Mouse (Mus musculus) yolk sac, embryonic 10.5 days (tissue): ENCODE measurements around the gene Arrdc5.
A peak's percentile ranks its signal among the peaks of the same experiment; 100 is the strongest.

ENCODE experiments used
- DNase-seq: peaks from one replicate; pipeline ENCODE4 v3.0.0-alpha.2; 2017; ENCODE audit warnings: low spot score

Arrdc5 gene

DNA sequence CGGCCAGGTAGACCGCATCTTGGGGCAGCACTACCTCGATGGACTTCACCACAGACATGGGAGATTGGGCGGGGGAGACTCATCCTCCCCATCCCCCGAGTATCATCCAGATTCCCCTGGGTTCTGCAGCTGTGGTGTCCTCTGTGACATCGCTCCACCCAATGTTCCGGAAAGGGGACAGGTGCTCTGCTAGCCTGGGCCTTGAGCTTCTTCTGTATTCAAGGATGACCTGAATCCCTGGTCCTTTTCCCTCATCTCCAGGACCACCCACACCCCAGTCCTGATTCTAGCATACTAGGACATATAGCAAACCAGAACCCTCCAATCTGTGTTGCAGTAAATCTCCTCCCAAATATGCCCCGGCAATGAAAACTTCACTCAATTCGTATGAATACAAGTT, at the start of gene Arrdc5:
Gene Arrdc5, minus strand, starts transcription at position 101 of the 400 bp plus-strand sequence.
- no peak for DNase-seq

DNA sequence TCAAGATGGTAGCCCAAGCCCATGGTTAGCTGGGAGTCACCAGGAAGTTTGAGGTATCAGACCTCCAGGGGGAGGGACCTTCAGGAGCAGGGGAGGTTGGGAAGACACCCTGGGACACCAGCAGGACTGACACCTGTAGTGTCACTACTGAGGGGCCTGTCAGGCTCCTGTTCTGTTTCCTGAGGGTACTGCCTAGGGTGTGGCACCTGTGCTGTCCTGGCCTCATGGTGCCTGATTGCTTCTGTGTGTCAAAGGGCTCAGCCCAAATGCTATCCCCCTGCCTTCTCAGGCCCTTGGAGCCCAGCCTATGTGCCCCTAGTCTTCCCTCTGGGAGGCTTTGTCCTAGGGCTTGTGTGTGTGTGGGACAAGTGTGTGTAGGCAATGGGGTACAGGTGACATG, 48.5 kb upstream of the Arrdc5 start:
- DNase-seq: no peak

DNA sequence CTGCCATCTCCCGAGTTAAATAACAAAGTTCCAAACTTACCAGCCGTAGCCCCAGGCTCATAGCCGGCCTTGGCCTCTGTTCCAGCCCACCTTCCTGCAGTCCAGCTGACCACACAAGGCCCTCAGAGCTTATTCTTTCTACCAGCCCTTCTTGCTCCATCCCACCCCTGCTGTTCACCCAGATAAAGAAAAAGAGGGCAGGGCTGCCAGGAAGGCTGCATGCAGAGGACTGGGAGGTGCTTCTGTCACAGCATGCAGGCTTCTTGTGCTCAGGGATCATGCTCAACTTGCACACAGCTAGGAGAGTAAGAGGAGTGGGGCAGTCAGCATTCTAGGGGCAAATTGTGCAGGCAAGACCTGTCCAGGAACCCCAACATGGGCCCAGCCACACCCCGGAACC, 48.0 kb upstream of the Arrdc5 start:
- no peak for DNase-seq

DNA sequence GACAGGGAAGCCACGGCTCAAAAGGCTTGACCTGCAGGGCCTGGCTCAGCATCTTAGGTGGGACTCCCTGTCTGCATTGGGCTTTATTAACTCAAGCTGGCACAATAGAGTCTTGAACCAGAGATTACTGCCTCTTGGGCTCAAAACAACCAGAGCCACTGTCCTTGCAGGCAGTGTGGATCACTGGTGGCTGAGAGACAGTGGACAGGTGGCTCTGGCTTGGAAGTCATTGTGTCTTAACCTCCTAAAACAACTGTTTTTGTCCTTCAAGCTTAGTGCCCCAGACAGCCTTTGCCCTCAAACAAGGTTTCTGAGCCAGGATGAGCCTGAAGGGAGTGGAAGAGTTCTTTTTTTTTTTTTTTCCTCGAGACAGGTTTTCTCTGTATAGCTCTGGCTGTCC, 45.3 kb upstream of the Arrdc5 start:
- DNase-seq: no peak

DNA sequence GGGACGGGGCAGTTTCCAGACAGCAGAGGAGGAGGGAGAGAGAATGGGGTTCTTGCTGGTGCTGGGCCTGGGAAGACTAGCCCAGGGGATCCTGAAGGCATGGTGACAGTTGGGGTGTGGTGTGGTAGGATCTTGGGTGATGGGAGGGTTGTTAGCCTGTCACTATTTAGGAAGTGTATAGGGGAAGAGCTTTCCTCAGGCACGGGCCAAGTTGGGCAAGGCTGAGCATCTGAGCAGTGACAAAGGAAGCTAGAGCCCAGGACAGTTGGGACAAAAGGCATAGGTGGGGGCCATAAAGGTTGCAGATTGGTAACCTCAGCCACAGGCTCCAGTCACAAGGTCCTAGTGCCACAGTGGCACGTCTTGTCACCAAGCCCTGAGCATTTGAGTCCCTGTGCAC, 43.4 kb upstream of the Arrdc5 start:
- no peak for DNase-seq

DNA sequence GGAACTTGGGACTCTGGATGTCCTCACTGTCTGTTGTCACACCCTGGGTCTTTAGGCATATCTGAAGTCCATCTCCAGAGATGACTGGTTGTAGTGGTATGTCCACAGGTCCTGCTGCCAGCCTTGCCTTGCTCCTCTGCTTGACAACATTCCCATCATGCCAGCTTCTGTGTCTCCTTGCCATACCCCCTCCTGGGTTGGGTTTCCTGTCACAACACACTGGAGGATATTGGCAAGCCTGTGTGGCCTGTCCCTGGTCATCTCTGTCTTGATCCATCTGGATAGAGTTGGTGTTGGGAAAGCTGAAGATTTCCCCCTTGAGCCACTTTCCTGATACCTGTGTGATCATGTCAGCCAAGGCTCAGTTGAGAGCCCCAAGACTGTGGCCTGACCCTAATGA, 40.6 kb upstream of the Arrdc5 start:
- no peak for DNase-seq

DNA sequence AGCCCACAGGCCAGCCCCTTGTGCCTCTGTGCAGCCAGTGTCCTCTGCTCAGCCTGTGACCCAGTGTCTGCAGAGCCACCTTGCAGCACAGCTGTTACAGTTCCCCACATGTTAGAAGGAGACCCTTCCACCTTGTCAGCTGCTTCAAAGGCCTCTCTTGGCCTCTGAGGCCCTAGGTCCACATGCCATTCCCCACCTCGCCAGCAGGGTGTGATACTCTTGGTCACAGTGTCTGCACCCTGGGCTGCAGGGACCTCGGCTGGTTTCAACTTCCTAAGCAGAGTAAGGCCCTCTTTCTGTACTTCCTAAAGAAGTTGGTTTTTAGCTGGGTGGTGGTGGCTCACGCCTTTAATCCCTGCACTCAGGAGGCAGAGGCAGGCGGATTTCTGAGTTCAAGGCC, 38.8 kb upstream of the Arrdc5 start:
- DNase-seq: no peak

DNA sequence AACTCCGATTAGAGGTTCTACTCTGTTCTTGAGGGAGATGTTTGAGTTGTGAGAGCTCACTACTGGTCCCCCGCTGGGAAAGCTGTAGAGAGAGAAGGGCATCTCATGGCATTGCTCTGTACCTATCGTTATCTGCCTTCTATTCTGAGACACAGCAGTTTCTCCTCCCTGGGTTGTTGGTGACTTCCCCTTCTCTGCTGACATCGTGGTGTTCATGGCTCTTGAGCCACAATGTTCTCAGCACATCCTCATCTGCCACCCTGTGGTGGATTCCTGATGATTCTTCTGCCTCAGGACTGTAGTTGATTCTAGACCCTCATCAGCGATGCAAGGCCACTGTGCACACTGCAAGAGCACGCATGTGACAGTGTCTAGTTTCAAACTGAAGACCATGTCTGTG, 37.7 kb upstream of the Arrdc5 start:
- DNase-seq: no peak

DNA sequence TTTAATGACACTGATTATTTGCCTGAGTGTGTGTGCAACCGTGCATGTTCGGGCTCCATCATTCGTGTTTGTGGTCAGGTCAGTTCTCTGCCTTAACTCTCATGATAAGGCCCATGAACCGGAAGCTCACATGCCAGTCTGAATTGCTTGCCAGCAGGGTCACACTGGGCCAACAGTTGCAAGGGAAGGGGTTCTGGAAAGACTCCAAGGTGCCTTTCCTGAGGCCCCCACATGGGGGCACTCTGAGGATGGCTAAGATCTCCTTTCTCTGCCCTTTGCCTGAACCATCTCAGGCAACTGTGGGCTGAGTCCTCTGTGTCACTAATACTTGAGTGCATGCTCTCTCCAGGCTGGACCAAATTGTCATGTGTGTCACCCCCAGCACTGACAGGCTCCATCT, 37.1 kb upstream of the Arrdc5 start:
- DNase-seq: no peak

DNA sequence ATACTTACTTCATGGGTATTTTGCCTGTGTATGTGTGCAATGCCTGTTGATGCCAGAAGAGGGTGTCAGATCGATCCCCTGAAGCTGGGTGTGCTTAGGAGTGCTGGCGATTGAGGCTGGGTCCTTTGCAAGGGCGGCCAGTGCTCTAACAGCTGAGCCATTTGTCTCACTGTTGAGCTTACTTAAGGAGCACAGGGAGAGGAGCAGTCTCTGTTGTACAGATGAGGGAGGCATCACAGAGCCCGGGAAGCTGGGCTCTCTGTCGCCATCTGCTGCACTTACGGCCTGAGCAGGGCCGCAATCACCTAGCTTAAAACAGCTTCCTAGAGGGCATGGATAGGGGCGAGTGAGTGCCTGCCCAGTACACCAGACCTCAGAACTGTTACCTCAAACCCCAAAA, 32.9 kb upstream of the Arrdc5 start:
- no peak for DNase-seq

DNA sequence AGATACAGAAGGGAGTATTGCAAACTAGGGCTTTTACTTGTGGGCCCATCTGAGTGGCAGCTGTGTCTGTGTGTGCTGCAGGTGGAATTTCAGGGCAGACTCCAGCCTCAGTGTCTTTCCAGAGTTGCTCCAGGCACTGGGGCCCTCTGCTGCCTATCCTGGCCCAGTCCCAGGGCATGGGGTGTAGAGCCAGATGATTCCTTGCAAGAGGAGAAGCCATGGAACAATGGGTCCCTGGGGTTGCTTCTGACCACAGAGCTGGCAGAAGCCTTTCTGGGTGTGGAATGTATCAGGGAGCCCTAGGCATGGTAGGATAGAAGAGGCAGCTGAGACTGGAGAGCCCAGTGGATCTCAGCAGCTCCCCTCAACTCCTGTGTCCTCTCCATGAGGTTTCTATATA, 31.2 kb upstream of the Arrdc5 start:
- no peak for DNase-seq

DNA sequence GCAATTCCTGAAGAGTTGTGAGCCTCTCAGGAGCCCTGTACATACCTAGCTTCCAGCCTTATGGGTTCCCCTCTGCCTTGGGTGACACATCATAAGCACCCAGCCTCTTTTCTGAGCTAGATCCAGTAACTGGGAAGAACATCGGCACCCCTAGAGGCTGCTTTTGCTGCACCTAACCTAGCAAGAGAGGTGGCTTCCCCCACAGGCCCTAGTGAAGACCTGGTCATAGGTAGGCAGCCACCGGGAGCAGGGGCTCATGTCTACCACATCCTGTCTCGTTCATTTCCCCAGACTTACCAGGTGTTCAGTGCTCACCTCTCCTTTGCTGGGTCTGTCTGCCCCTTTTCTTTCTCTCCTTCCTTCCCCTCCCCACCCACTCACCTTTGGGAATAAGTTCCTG, 30.3 kb upstream of the Arrdc5 start:
- DNase-seq: no peak

DNA sequence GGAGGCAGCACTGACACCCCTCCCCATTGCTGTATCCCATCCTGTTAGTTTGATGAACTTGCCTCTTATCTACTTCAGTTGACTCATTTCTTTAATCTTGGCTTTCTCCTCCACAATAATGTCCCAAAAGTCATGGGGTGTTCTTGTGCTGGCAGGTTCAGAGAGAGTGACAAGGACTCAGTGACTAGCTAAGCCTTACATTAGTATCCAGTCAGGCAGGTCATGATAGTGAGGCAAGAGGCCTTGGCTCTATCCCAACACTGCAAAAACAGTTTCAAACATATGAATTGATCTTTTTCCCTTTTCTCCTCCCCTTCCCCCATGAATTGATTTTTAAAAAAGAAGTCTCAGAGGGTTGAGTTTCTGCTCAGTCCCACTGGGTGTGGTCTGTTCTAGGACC, 29.2 kb upstream of the Arrdc5 start:
- DNase-seq: no peak

DNA sequence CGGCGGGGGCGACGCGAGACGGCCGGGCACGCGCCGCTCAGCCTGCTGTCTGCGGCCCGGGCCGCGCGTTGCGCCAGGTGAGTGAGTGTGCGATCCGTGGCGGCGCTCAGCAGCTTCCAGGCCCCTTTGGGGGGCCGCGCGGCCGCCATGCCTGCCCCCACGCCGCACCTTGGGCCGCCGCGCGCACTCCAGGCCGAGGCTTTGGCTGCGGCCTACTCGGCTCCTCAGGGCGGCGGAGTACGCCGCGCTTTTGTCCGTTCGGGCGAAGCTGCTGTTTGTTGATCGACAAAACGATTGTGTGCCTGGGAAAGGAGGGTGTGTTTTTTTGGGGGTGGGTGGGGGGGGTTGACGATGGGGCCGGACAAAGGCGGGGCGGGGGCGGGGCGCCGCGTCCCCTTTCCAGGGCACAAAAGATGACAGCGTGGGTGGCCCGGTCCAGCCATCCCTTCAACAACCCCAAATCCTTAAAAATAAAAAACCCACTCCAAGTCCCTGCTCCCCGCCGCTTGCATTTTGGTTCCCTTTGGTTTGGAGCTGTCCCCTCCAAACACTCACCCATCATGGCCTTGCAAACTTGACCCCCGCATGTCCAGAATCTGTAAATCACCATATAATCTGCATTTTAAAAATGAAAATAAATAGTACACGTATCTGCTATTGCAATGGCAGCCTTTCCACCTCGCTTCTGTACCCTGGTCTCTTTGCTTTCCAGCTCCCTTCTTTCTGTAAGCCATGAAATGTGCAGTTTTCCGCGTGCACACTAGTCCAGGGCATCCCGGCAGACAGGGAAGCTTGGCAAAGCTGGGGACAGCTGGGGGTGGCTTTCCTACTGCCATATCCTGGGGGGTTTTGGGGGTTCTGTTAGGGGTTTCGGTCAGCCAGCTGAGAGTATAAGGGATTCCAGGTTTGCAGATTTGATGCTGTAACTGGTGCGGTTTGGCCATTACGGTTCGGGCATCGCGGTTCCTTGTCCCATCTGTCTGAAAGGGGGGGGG, 26.4 kb upstream of the Arrdc5 start:
- DNase-seq: peak; percentile 58

DNA sequence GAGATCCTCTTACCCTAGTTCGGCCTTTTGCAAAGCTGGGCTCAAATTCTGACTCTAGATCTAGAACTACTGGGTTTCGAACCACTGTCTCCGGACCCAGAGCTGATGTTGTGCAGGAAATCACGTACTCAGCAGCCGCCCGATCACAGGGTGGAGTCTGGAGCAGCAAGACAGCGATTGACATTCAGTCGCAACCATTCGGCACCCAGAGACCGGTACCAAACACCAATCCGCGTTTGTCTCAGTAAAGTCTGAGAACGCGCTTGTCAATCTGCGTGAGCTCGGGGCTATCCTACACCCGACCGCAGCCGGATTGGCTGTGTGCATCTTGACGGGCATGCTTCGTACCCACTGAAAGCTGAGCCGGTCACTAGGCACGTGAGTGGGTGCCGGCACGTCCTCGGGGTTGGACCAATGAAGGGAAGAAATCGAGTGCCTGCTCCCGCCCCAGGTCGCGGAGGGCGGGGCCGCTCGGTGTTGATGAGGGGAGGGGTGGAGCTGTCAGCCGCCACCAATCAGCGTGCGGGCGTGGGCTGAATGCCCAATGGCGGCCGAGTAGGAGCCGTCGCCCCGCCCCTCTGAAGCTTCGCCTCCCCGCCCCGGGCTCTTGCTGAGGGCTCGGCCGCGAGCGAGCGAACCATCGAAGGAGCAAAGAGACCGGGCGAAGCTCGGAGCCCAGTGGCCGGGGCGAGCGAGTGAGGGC, 25.5 kb upstream of the Arrdc5 start, which contains the start of gene Kdm4b:
Gene Kdm4b, plus strand, starts transcription at position 613 of the 703 bp plus-strand sequence.
- DNase-seq: peak; percentile 99

DNA sequence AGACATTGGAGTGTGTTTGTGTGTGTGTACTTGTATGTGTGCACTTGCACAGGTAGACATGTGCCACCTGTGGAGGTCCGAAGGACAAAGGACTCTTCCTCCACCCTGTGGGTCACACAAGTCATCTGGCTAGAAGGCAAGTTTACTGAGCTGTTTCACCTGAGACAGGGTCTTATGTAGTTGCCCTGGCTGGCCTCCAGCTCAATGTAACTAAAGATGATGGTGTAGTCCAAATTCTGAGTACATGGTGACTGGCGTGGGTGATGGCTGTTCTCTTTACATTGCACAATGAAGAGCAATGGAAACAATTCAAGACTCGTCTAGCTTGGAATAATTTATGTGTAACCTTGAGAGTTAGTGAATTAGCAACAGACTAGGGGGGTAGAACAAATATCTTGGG, 24.3 kb upstream of the Arrdc5 start:
- no peak for DNase-seq

DNA sequence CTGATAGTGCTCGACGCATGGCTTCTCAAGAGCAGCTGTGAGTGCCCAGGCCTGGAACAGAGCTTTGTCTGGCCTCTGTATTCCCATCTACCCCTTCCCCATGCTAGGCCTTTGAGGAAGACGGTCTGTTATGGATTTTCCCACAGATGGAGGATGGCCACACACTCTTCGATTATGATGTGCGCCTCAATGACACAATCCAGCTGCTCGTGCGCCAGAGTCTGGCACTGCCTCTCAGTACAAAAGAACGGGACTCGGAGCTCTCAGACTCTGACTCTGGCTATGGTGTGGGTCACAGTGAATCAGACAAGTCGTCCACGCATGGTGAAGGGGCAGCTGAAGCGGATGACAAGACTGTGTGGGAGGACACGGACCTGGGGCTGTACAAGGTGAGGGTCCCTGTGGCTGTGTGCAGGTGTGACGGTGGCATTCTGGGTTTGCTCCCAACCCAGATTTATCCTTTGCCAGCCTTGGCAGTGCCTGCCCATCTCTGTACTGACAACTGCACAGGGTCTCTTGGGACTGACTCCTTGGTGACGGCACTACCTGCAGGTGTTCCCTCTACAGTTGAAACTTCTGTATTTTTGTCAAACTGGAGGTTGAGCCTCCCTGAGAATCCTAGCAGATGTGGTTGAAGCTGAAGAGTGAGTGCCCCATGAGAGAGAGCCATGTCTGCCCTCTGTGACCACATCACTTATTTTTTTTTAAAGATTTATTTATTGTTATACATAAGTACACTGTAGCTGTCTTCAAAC, 9.3 kb upstream of the Arrdc5 start:
- DNase-seq: no peak

DNA sequence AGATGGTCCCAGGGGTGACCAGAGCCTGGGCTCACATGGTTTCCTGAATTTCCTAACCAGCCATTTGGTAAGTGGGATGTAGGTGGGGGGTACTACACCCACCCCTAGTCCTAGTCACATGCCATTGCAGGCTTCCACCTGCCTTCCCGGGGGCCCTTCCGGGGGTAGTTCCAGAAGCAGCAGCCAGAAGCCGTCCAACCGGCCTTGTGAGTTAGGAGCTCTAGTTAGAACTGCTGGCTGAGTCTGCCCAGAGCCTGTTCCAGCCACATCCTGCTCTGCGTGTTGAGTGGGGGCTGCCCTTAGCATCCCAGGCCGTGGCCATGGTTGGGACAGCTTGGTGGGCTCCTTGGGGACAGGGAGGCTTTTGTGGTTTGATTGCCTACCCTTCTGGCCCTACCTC, 8.0 kb upstream of the Arrdc5 start:
- DNase-seq: no peak

DNA sequence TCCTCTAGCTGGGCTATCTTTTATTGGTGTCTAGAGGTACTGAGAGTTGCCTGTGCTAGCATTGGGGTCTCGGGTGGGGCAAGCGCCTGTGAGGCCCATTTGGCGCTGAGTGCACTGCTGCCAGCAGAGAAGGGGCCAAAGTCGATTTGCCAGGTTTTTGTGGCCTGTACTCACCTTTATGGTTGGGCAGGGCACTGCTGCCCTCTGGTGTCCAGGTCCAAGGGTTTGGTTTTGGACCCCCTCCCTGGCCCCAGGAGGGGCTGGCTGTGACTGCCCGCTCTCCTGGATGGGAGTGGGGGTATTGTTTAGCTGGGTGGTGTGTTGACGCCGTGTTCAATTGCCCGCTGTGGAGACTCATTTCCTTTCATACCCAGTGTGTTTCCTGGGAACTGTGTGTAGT, 5.7 kb upstream of the Arrdc5 start:
- DNase-seq: no peak

DNA sequence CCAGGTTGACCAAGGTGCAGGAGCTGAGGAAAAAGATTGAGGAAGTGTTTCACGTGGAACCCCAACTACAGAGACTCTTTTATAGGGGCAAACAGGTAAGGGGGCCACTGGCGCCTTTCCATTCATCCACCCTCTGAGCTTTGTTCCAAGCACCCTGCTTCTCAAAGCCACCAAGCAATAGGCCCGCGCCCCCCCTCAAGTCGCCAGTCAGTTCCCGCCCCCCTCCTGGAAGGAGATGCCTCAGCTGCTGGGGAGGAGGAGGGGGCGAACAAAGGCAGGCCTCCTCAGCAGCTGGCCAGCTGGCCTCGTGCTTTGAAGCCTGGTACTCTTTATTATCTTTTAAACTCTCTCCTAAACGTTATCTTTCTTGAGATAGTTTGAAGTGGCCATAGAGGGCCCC, 5.1 kb upstream of the Arrdc5 start:
- DNase-seq: no peak

DNA sequence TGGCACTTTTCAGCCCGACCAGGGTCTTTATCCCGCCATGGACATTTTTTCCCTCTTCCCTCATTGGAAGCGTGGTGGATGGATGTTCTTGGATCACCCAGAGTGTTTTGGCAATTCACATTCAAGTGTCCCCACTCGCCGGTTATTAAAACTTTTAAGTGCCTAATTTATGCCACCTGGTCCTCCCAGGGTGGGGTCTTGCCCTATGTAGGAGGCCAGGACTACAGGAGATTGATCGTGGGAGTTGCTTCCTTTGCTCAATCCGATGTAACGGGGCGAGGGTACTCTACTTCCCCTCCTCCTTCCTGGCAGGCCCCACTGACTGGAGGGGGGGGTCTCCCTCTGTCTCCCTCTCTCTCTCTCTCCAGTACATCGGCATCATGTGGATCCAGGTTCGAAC, 4.6 kb upstream of the Arrdc5 start:
- no peak for DNase-seq

DNA sequence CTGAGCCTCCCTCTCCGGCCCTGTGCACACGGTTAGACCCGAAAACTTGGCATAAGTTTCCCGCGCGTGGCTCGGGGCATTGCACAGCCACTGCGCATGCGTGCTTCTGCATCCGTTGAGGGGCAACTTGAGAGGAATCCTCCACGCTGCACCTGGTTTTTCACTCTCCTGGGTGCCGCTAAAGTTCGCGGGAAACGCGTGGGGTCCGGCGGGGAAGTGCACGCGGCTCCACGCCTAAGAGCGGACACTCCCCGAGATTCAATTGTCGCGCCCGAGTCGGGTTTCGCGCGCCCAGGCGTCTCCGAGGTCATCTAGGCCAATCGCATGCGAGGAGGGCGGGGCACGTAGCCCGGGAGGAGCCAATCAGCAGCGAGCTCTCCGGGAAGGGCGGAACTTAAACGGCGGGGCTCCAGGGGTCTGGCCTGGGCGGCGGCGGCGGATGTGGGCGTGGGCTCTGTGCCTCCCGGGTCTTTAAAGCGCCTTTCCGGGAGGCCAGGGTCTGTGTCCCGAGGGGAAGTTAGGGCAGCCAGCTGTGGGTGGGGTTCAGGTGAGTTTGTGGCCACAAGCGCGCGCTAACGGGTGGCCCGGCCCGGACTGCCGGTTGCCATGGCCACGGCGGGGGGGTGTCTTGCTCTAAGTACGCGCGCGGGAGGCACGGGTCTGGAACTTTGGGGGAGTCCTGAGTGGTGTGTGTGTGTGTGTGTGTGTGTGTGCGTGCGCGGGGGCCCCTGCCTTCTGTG, 3.9 kb upstream of the Arrdc5 start:
- DNase-seq: peak; percentile 98
